Mouse (Mus musculus): ENCODE data around the gene Tmem216.

- TF ChIP-seq MAFK (IDR thresholded peaks at IDR 0.05; ENCODE audit: insufficient read depth, low read depth, low read length): no peak
- TF ChIP-seq CHD2 (IDR thresholded peaks at IDR 0.05; ENCODE audit: low read depth, low read length): no peak
- TF ChIP-seq ZC3H11A (IDR thresholded peaks at IDR 0.05; ENCODE audit: borderline replicate concordance, low read depth, low read length): no peak
- no peak for TF ChIP-seq ZNF384 (IDR thresholded peaks at IDR 0.05; ENCODE audit: low read depth, low read length)
- no peak for TF ChIP-seq HCFC1 (IDR thresholded peaks at IDR 0.05; ENCODE audit: borderline replicate concordance, insufficient read depth, low read length)
These were observed 58.4 kb downstream of the Tmem216 start for GRCm38 (mm10) chr19:10497512-10498160.
